Mouse (Mus musculus) ES-E14 (cell line): Measurements from ENCODE around the gene Micall1. TPM values are rescaled to one million over a fixed set of nuclear protein-coding genes. Genes with fewer than 3 reads are reported as not detected.

ENCODE experiments used
- DNase-seq: peaks from one replicate; pipeline ENCODE4 v3.0.0-alpha.2; 2013; ENCODE audit warnings: low read depth, low spot score
- H3K27ac ChIP-seq: 2 replicates; pipeline ENCODE4 v1.5.1; 2012; ENCODE audit warnings: low read depth, mild to moderate bottlenecking, low read length, moderate library complexity, mixed read lengths; ENCODE audit not compliant: poor library complexity, insufficient read depth, severe bottlenecking
- H3K36me3 ChIP-seq: 2 replicates; pipeline ENCODE4 v1.6.1; 2012; ENCODE audit warnings: mild to moderate bottlenecking, low read length, moderate library complexity, mixed read lengths; ENCODE audit not compliant: control insufficient read depth, poor library complexity, insufficient read depth, severe bottlenecking
- H3K4me1 ChIP-seq, 2 experiments: fragments of 150-350 bp in 1 of 2; sonication (generic) in 1 of 2; 2 replicates each; pipeline ENCODE4 v1.6.1; 2012; ENCODE audit warnings: low read length in 2 of 2, mild to moderate bottlenecking in 1 of 2, mixed read lengths in 1 of 2; ENCODE audit not compliant: control insufficient read depth in 2 of 2, insufficient read depth in 2 of 2, poor library complexity in 1 of 2
- H3K4me3 ChIP-seq, 2 experiments: fragments of 150-350 bp in 1 of 2; sonication (generic) in 1 of 2; 2 replicates each; pipeline ENCODE4 v1.5.1; 2012; ENCODE audit warnings: low read length in 2 of 2, low read depth in 1 of 2, mild to moderate bottlenecking in 1 of 2, mixed read lengths in 1 of 2; ENCODE audit not compliant: insufficient read depth in 1 of 2, poor library complexity in 1 of 2, severe bottlenecking in 1 of 2
- H3K9ac ChIP-seq: 2 replicates; pipeline ENCODE4 v1.6.1; 2012; ENCODE audit warnings: low read depth, mild to moderate bottlenecking, low read length, mixed read lengths; ENCODE audit not compliant: poor library complexity, insufficient read depth, severe bottlenecking
- H3K9me3 ChIP-seq: fragments of 150-350 bp; sonication (generic); 2 replicates; pipeline ENCODE4 v1.6.1; 2012; ENCODE audit warnings: low read depth, mild to moderate bottlenecking, low read length; ENCODE audit not compliant: control insufficient read depth, insufficient read depth
- CHD2 ChIP-seq: IDR thresholded peaks from 2 replicates; pipeline ENCODE4 v1.6.1; 2014; ENCODE audit warnings: mild to moderate bottlenecking, low read depth, low read length, inconsistent platforms
- HCFC1 ChIP-seq: IDR thresholded peaks from 2 replicates; pipeline ENCODE4 v1.6.1; 2012; ENCODE audit warnings: low read length, inconsistent platforms, borderline replicate concordance; ENCODE audit not compliant: insufficient read depth
- MAFK ChIP-seq: IDR thresholded peaks from 2 replicates; pipeline ENCODE4 v1.6.1; 2014; ENCODE audit warnings: mild to moderate bottlenecking, low read depth, low read length, inconsistent platforms; ENCODE audit not compliant: insufficient read depth
- ZC3H11A ChIP-seq: IDR thresholded peaks from 2 replicates; pipeline ENCODE4 v1.6.1; 2012; ENCODE audit warnings: low read depth, mild to moderate bottlenecking, inconsistent platforms, low read length, borderline replicate concordance
- ZNF384 ChIP-seq: IDR thresholded peaks from 2 replicates; pipeline ENCODE4 v1.6.1; 2012; ENCODE audit warnings: low read depth, low read length, inconsistent platforms
- in situ Hi-C, 2 experiments: fragments of 600-800 bp; cut with MboI; formaldehyde crosslinking; loops; one replicate each; pipeline ENCODE4 v1.15.1; 2025; ENCODE audit warnings: low sequenced_read_pairs in 2 of 2, inconsistent platforms in 1 of 2; ENCODE audit not compliant: unreplicated experiment in 2 of 2
- total RNA-seq: library from RNA; depleted of rRNA; stranded (reverse); fragments of 300-350 nt; gene quantifications from 2 replicates; pipeline ENCODE4 v1.2.3, GENCODE M21; 2012

Gene Micall1
- total RNA-seq, 1 experiment, result 7.7 TPM

GRCm38 (mm10) chr15:79075658-79076365, 32.9 kb upstream of the Micall1 start:
- TF ChIP-seq ZC3H11A (no peak), ZNF384 (no peak)
- Histone ChIP-seq H3K27ac (peak overlapping the region; percentile 81; the same call in 1 of the 2 replicates), H3K9ac (peak overlapping the region; percentile 98), H3K36me3 (peaks cover 33% of the 10 kb centered on the region), H3K4me3 (peak overlapping the region; percentile 97 to 98), H3K9me3 (no peaks in the 10 kb centered on the region), H3K4me1 (peaks cover 0 to 16% of the 10 kb centered on the region in 2 experiments; a peak in 1 of 4 replicates)
- in situ Hi-C loops, result no loop called here
- peak; percentile 35 for DNase-seq

GRCm38 (mm10) chr15:79079567-79079966, 29.1 kb upstream of the Micall1 start:
- Histone ChIP-seq H3K4me3 (no peak overlapping the region), H3K27ac (no peak overlapping the region), H3K4me1 (peaks cover 0 to 11% of the 10 kb centered on the region in 2 experiments; a peak in 1 of 4 replicates), H3K36me3 (peaks cover 63% of the 10 kb centered on the region), H3K9ac (no peak overlapping the region), H3K9me3 (no peaks in the 10 kb centered on the region)
- TF ChIP-seq HCFC1, result no peak
- no peak for TF ChIP-seq MAFK
- TF ChIP-seq ZNF384, result no peak
- TF ChIP-seq ZC3H11A, result no peak
- TF ChIP-seq CHD2, result no peak
- in situ Hi-C loops, result no loop called here
- no peak for DNase-seq

- no peaks in the 10 kb centered on the region for H3K9me3 ChIP-seq
- no peak overlapping the region for H3K4me3 ChIP-seq
- in situ Hi-C loops, result no loop called here
- no peak overlapping the region for H3K27ac ChIP-seq
- peaks cover 63% of the 10 kb centered on the region for H3K36me3 ChIP-seq
- H3K9ac ChIP-seq, result no peak overlapping the region
- peaks cover 0 to 2% of the 10 kb centered on the region in 2 experiments; a peak in 1 of 4 replicates for H3K4me1 ChIP-seq
- no peak for DNase-seq
- TF ChIP-seq ZC3H11A (no peak), CHD2 (no peak), MAFK (no peak), HCFC1 (no peak), ZNF384 (no peak)
These were observed 16.4 kb upstream of the Micall1 start for GRCm38 (mm10) chr15:79092284-79092683.

DNA sequence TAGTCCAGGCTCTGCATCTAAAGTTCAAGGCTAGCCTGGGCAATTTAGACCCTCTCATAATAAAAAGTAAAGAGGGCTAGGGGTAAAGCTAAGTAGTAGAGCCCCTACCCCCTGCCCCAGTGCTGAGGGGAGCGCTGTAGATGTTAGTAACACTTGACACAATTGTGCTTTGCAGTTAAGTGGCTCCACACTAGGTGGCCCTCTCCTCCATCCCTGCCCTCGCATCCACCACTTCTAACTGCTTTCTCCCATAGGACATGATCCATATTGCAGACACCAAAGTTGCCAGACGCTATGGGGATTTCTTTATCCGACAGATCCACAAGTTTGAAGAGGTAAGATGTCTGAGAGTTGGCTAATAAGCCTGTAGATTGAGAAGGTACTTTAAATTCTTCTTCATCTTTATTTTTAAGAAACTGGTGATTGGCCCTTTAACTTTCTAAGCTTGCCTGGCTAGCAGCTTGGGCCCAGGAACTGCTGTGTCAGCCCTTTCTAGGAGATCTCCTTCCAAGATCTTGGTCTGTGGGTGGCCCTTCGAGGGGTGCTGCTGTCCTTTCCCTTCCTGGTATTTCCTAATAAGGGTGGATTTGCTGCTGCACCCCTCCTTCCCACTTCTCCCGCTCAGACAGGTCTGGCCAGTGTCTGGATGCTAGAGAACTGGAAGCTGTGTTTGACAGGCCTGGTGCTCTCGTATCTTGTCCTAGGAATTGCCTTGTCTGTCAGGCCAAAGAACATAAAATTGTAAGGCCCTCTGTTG, 15.4 kb upstream of the Micall1 start:
- TF ChIP-seq MAFK, result peak; percentile 78
- TF ChIP-seq ZC3H11A, result no peak
- TF ChIP-seq CHD2, result no peak
- no peak for TF ChIP-seq ZNF384
- TF ChIP-seq HCFC1, result no peak
- H3K36me3 ChIP-seq, result peaks cover 59% of the 10 kb centered on the region
- in situ Hi-C loops, result no loop called here
- peaks cover 0 to 7% of the 10 kb centered on the region in 2 experiments; a peak in 1 of 4 replicates for H3K4me1 ChIP-seq
- no peak overlapping the region for H3K27ac ChIP-seq
- no peak overlapping the region for H3K9ac ChIP-seq
- H3K4me3 ChIP-seq, result no peak overlapping the region
- H3K9me3 ChIP-seq, result no peaks in the 10 kb centered on the region
- no peak for DNase-seq
